Mouse (Mus musculus) G1E (cell line): Measurements from ENCODE around the gene Zbtb8b.

ENCODE experiments used
- CTCF ChIP-seq: IDR thresholded peaks from 2 replicates; pipeline ENCODE4 v1.5.1; 2012; ENCODE audit warnings: low read depth, low read length, inconsistent platforms, mixed read lengths
- GATA1 ChIP-seq: IDR thresholded peaks from 2 replicates; pipeline ENCODE4 v1.6.1; 2012; ENCODE audit warnings: borderline replicate concordance, low read length, inconsistent platforms, mixed read lengths
- POLR2AphosphoS5 ChIP-seq: IDR thresholded peaks from 2 replicates; pipeline ENCODE4 v1.6.1; 2012; ENCODE audit warnings: low read depth, low read length, inconsistent platforms; ENCODE audit not compliant: insufficient replicate concordance

GRCm38 (mm10) chr4:129459726-129460125 lies 19.1 kb upstream of the Zbtb8b start:
- TF ChIP-seq CTCF (no peak), POLR2AphosphoS5 (no peak), GATA1 (no peak)
